Mouse (Mus musculus): ENCODE measurements around the gene Hpgd.

DNA sequence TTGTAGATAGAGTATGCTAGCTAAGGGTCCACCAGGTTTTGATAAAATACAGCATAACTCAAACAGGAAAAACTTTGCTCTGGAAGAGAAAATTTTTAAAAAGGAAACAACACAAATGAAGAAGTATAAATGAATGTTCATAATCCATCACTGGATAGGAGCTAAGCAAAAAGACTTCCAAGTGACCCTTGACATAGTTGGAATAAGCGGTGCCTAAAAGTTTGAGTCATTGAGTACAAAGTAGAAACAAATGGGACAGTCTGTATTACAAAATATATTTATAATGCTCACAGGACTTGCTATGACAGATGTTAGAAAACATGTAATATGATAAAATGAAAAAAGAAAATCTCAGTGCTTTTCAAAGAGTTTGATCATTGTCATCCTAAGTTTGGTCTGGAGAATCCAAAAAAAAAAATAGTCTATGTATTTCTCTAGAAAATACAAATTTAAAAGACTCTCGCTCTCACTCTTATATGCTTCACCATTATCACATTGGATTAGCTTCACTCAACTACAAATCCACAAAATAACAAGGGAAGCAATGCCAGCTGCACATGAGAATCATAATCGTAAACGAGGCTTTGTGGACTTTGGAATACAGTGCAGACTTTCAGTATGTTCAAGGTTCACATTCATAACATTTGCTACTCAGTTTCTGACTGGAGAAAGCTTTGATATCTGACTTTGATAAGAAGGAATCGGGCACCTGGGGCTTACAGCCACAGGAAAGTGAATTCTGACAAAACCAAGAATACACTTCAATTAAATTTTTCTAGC, 51.4 kb downstream of the Hpgd start:
- no peak for TF ChIP-seq CTCF (IDR thresholded peaks at IDR 0.05; ENCODE audit: extremely low read depth, insufficient read depth, low read length)
- TF ChIP-seq POLR2A (IDR thresholded peaks at IDR 0.05; ENCODE audit: extremely low read depth, insufficient read depth, low read length) = no peak

Measured in cortical plate, adult 2 months (tissue).